Mouse (Mus musculus) layer of hippocampus, postnatal 14 days (tissue): ENCODE measurements around the gene Piezo1. TPM values are rescaled to one million over a fixed set of nuclear protein-coding genes. Genes with fewer than 3 reads are reported as not detected.

Source experiments
- DNase-seq, 2 experiments: peaks; one replicate each; pipeline ENCODE4 v3.0.0; 2021 to 2022; ENCODE audit warnings: low spot score in 2 of 2, mixed read lengths in 1 of 2
- microRNA-seq, 2 experiments: library from miRNA; unstranded; fragments of <30 nt; microRNA quantifications; one replicate each; pipeline ENCODE4 v1.2.0; 2021
- total RNA-seq, 2 experiments: library from RNA; stranded (reverse); gene quantifications; 2 replicates each; pipeline ENCODE4 v1.2.3; 2021

Gene Piezo1
- total RNA-seq, 2 experiments from 2014 or later = 5.1 to 6.5 TPM

- no peak for DNase-seq
These were observed 118.5 kb downstream of the Piezo1 start, which contains the start of gene Cyba for GRCm38 (mm10) chr8:122432443-122433268. Gene Cyba (minus strand): TSS chr8:122432930.

Small RNA genes within 50 kb of the gene (microRNA-seq; reads per million reads assigned to microRNA genes)
- 0 reads per million in 2 experiments for gene Gm24366

Other genes starting within 250 kb of the Piezo1 start
- under 1 TPM; 0.76 to 0.81 TPM for gene Trhr2, start 190.6 kb downstream of the Piezo1 start, total RNA-seq
- 10 to 100 TPM; 35.4 to 39.2 TPM for gene Zc3h18, start 174.7 kb downstream of the Piezo1 start, total RNA-seq
- gene Il17c, start 129.3 kb downstream of the Piezo1 start, total RNA-seq = not detected
- gene Cyba, start 118.4 kb downstream of the Piezo1 start, total RNA-seq = 10 to 100 TPM in 1 of 2 experiments, 1 to 10 TPM in 1; 8.9 to 14.5 TPM
- gene Mvd, start 107.9 kb downstream of the Piezo1 start, total RNA-seq = 10 to 100 TPM; 38.8 to 45.5 TPM
- gene Snai3, start 90.6 kb downstream of the Piezo1 start, total RNA-seq = not detected
- 10 to 100 TPM; 20.0 to 23.3 TPM for gene Rnf166, start 75.3 kb downstream of the Piezo1 start, total RNA-seq
- gene Ctu2, start 75.2 kb downstream of the Piezo1 start, total RNA-seq = 10 to 100 TPM; 27.6 to 28.9 TPM
- 1 to 10 TPM; 2.0 to 2.9 TPM for gene Cdt1, start 16.7 kb upstream of the Piezo1 start, total RNA-seq
- 10 to 100 TPM; 74.0 to 82.4 TPM for gene Aprt, start 25.6 kb upstream of the Piezo1 start, total RNA-seq
- 10 to 100 TPM; 10.9 to 11.0 TPM for gene Galns, start 60.1 kb upstream of the Piezo1 start, total RNA-seq
- gene Trappc2l, start 60.3 kb upstream of the Piezo1 start, total RNA-seq = 10 to 100 TPM; 75.0 to 78.4 TPM
- not detected for gene Pabpn1l, start 71.4 kb upstream of the Piezo1 start, total RNA-seq
- 10 to 100 TPM; 25.1 to 28.7 TPM for gene Cbfa2t3, start 147.8 kb upstream of the Piezo1 start, total RNA-seq
- 10 to 100 TPM; 16.7 to 16.8 TPM for gene Acsf3, start 224.2 kb upstream of the Piezo1 start, total RNA-seq